Mouse (Mus musculus) C2C12 (cell line): ENCODE results near the gene Klk8.

Source experiments
- CEBPB ChIP-seq: IDR thresholded peaks from one replicate; pipeline ENCODE4 v1.6.1; 2011; ENCODE audit warnings: low read depth, mild to moderate bottlenecking, control low read depth, moderate library complexity
- CTCF ChIP-seq: IDR thresholded peaks from one replicate; pipeline ENCODE4 v1.5.1; 2011; ENCODE audit not compliant: control insufficient read depth, insufficient read depth, insufficient read length
- FOSL1 ChIP-seq: IDR thresholded peaks from one replicate; pipeline ENCODE4 v1.8.0; 2011; ENCODE audit warnings: mild to moderate bottlenecking, low read length; ENCODE audit not compliant: poor library complexity, insufficient read depth, severe bottlenecking
- MAX ChIP-seq: IDR thresholded peaks from one replicate; pipeline ENCODE4 v1.6.1; 2011; ENCODE audit warnings: mild to moderate bottlenecking, control low read depth
- MYOD1 ChIP-seq: IDR thresholded peaks from one replicate; pipeline ENCODE4 v1.6.1; 2011; ENCODE audit warnings: low read depth; ENCODE audit not compliant: control insufficient read depth, insufficient read length
- MYOG ChIP-seq: IDR thresholded peaks from one replicate; pipeline ENCODE4 v1.6.1; 2011; ENCODE audit not compliant: control insufficient read depth, insufficient read length; ENCODE audit errors: extremely low read depth
- USF1 ChIP-seq: IDR thresholded peaks from one replicate; pipeline ENCODE4 v1.6.1; 2011; ENCODE audit warnings: low read depth, mild to moderate bottlenecking, control low read depth, moderate library complexity

GRCm38 (mm10) chr7:43771916-43772315 lies 25.5 kb upstream of the Klk8 start:
- no peak for TF ChIP-seq CTCF
- no peak for TF ChIP-seq USF1
- TF ChIP-seq MYOG: no peak
- no peak for TF ChIP-seq CEBPB
- TF ChIP-seq MAX: no peak
- no peak for TF ChIP-seq MYOD1
- no peak for TF ChIP-seq FOSL1
